Mouse (Mus musculus): ENCODE results near the gene Fbxo17.
A peak's percentile ranks its signal among the peaks of the same experiment; 100 is the strongest.

The Fbxo17 gene

GRCm38 (mm10) chr7:28769414-28769958 lies 52.9 kb downstream of the Fbxo17 start:
- no peak for DNase-seq

DNA sequence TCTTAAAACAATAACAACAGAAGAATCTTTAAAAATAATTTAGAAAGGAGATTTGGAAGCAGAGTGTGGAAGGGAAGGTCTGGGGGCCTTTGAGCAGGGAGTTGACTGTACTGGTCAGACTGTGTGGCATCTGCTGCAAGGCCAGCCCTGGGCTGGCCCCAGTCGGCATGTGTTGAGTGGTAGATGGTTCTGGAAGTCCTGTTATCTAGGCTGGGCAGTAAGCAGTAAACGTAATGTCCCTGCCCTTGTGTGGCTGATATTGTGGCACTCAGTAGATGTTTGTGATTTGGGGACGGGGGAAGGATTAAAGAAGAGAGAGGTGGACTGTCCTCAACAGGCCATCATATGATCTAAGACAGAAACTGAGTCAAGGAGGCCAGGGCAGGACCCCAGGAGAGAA lies 53.7 kb downstream of the Fbxo17 start:
- no peak for DNase-seq

DNA sequence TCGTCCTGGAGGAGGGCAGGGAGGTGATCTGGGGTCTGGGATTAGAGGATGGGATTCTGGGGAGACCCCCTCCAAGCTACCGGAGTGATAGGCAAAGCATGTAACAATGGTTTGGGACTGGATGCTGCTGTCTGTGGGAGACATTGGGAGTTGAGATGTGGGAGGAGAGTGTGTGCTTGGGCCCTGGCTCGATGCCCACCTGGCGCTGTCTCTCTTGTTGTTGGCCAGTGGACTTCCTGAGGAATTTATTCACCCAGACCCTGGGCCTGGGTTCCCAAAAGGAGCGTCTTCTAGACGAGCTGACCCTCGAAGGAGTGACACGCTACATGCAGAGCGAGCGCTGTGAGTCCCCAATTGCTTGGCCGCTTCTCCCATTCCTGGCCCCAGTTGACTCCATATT lies 55.3 kb downstream of the Fbxo17 start:
- no peak for DNase-seq

DNA sequence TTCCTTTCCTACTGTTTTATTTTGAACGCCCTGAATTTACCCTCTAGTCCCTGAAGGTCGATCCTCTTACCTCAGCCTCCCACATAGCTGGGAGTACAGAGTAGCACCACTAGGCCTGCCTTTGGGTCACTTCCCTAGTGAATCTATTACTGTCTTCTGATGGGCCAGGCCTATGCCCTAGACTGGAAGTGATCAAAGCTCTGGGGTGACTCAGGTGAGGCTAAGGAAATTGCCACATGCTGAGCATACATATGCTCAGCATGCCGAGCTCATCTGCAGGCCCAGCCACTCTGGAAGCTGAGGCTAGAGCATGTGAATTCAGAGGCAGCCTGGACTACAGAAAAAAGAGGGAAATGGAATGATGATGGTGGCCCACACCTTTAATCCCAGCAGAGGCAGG lies 56.6 kb downstream of the Fbxo17 start:
- no peak for DNase-seq

DNA sequence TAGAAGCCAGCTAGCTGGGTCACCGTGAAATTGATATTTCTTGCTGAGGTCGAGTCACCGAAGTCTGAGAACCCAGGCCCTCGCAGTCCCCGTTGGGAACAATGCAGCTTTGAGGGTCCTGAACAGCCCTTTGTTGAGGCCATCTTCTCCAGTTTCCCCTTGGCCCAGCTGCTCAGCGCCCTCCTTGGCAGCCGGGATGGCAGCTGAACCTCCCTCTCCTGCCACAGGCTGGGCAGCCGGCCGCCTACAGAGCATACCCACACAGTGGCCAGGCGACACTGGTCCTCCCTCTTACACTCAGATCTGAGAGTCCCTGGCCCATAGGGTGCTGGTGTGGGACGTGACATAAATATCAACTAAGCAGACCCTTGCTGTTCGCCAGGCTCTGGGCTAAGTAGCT lies 57.6 kb downstream of the Fbxo17 start:
- DNase-seq: peak; percentile 68

DNA sequence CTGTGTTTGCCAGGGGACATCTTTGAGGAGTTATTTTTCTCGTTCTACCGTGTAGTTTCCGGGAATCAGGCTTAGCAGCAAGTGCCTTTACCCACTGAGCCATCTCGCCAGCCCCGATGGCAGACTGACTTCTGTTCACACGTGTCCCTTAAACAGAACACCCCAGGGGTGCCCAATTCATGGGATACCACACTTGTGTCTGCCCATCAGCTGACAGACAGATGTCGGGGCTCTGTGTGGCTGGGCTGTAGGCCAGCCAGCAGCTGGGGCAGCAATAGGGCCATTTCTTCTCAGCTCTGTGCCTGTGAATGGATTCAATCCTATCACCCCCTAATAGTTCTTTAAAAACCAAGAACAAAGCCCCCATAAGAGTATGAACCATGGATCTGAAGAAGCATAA lies 58.5 kb downstream of the Fbxo17 start:
- DNase-seq: no peak

- DNase-seq: no peak
Measured at GRCm38 (mm10) chr7:28778825-28779224, 62.2 kb downstream of the Fbxo17 start.

DNA sequence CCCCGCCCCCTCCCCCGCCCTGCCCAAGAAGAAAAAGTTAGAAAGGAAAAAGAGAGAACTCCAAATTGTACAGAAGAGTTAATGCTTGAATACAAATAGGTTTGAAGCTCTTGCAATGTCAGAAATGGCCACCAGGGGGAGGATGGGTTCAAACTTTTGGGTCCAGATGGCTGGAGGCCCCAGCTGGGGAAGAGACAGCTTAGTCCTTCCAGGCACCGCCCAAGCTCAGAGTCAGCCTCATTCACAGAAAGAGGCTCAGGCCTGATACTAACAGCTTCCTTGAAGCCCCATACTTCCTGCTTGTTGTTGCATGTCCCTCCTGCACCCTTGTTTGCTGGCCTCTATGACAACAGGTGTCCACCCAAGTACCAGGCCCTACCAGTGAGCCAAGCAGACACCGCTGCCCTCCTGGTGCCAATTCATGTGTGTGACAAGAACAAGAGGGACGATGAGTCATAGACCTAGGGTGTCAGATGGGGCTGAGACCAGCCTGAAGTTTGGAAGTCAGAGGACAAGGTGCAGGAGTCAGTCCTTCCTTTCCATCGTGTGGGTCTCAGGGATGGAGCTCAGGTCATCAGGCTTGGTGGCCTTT lies 63.6 kb downstream of the Fbxo17 start:
- DNase-seq: peak; percentile 88

DNA sequence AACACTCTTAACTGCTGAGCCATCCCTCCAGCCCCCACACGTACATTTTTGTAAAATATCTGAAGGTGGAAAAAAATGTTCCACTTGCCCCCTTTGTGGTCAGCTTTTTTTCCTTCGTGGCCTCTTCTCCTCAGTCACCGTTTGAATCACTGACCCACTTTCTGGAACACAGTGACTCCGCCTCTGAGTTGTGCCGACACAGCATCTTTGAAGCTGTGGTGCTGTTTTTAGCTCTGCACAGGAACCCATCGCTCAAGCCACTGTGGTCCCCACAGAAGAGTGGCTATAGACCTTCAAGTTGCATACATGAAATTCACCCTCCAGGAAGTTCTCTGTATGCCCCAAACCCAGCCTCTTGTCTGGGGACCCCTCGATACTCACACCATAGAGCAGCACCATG lies 64.3 kb downstream of the Fbxo17 start:
- no peak for DNase-seq

- DNase-seq: no peak
Measured at GRCm38 (mm10) chr7:28781261-28781663, 64.7 kb downstream of the Fbxo17 start.

DNA sequence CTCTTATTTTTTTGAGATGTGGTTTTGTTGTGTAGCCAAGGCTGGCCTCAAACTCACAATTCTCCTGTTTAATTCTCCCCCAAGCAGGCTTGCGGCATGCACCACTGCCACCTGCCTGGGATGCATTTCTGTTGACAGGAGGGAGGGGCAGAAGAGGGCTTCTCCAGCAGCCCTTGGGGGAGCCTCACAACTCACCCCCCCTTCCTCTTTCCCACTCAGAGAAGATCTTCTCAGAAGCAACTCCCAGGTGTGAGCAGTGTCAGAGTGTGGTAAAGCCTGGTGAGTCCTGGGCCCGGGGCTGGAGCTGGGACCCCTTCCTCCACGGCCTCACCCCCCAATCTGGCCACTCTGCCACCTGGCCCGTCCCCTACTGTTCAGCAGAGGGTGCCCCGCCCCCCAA lies 68.6 kb downstream of the Fbxo17 start:
- DNase-seq: no peak

All from layer of hippocampus, adult 9-11 months (tissue).